Mouse (Mus musculus) forebrain, embryonic 13.5 days (tissue): Measurements from ENCODE around the gene Ptprd. TPM values are rescaled to one million over a fixed set of nuclear protein-coding genes. Genes with fewer than 3 reads are reported as not detected.

Source experiments
- ATAC-seq: fragments of 200-750 bp; cut with Nextera tagmentation; 2 replicates; pipeline ENCODE4 v1.8.0; 2017
- H3K27ac ChIP-seq: fragments of 300-500 bp; sonication (generic); 2 replicates; pipeline ENCODE4 v1.5.1; 2015; ENCODE audit warnings: inconsistent platforms, mild to moderate bottlenecking, moderate library complexity
- H3K27me3 ChIP-seq: fragments of 300-500 bp; sonication (generic); 2 replicates; pipeline ENCODE4 v1.6.1; 2015; ENCODE audit warnings: mild to moderate bottlenecking, inconsistent platforms
- H3K36me3 ChIP-seq: fragments of 300-500 bp; sonication (generic); 2 replicates; pipeline ENCODE4 v1.6.1; 2015; ENCODE audit warnings: mild to moderate bottlenecking, inconsistent platforms; ENCODE audit not compliant: poor library complexity, severe bottlenecking
- H3K4me1 ChIP-seq: fragments of 300-500 bp; sonication (generic); 2 replicates; pipeline ENCODE4 v1.6.1; 2015; ENCODE audit warnings: inconsistent platforms
- H3K4me2 ChIP-seq: fragments of 300-500 bp; sonication (generic); 2 replicates; pipeline ENCODE4 v1.6.1; 2015; ENCODE audit warnings: inconsistent platforms, mild to moderate bottlenecking, moderate library complexity
- H3K4me3 ChIP-seq: fragments of 300-500 bp; sonication (generic); 2 replicates; pipeline ENCODE4 v1.5.1; 2015; ENCODE audit warnings: mild to moderate bottlenecking, inconsistent platforms
- H3K9ac ChIP-seq: fragments of 300-500 bp; sonication (generic); 2 replicates; pipeline ENCODE4 v1.6.1; 2015; ENCODE audit warnings: mild to moderate bottlenecking, inconsistent platforms
- H3K9me3 ChIP-seq: fragments of 300-500 bp; sonication (generic); replicated peaks from 2 replicates; pipeline ENCODE4 v1.6.1; 2016; ENCODE audit warnings: inconsistent platforms
- WGBS: fragments of 180-500 bp; shearing (Covaris S2); methylation state at CpG from one replicate; pipeline ENCODE4 v1.1.7; 2015; 5-methylcytosine and 5-hydroxymethylcytosine counted together
- polyA plus RNA-seq: library from polyadenylated mRNA; unstranded; fragments of >200 nt; fragmentation: Nextera tagmentation; extraction: Ambion mirVana; gene quantifications from 2 replicates; pipeline ENCODE4 v1.2.1, GENCODE M21; 2015

Gene Ptprd
- polyA plus RNA-seq, 1 experiment from 2014 or later: 53.8 TPM

GRCm38 (mm10) chr4:76385818-76386217, 1825.9 kb downstream of the Ptprd start:
- ATAC-seq: no peak
- Histone ChIP-seq H3K4me3 (no peak overlapping the region), H3K36me3 (no peaks in the 10 kb centered on the region), H3K27ac (no peak overlapping the region), H3K9me3 (no peaks in the 10 kb centered on the region), H3K9ac (no peak overlapping the region), H3K4me1 (no peaks in the 10 kb centered on the region), H3K4me2 (no peak overlapping the region), H3K27me3 (no peaks in the 10 kb centered on the region)
- 91% methylated on average over 5 of the region's 5 CpGs for WGBS

GRCm38 (mm10) chr4:76380312-76380917, 1831.3 kb downstream of the Ptprd start:
- peak; percentile 57; the same call in 1 of the 2 replicates for ATAC-seq
- Histone ChIP-seq H3K4me3 (no peak overlapping the region), H3K4me1 (0 out of 2 replicates have a peak, but pooled peaks cover 4% of the 10 kb centered on the region), H3K9ac (no peak overlapping the region), H3K27me3 (no peaks in the 10 kb centered on the region), H3K4me2 (no peak overlapping the region), H3K36me3 (no peaks in the 10 kb centered on the region), H3K9me3 (no peaks in the 10 kb centered on the region), H3K27ac (no peak overlapping the region)
- WGBS: 76% methylated on average over 6 of the region's 6 CpGs

- ATAC-seq: peak; percentile 92
- 26% methylated on average over 4 of the region's 4 CpGs for WGBS
These were observed 1841.5 kb downstream of the Ptprd start for GRCm38 (mm10) chr4:76370041-76370880.

GRCm38 (mm10) chr4:76369101-76369500, 1842.7 kb downstream of the Ptprd start:
- no peak for ATAC-seq
- Histone ChIP-seq H3K4me3 (no peak overlapping the region), H3K9ac (no peak overlapping the region), H3K4me1 (peaks cover 22% of the 10 kb centered on the region), H3K36me3 (no peaks in the 10 kb centered on the region), H3K27me3 (no peaks in the 10 kb centered on the region), H3K9me3 (no peaks in the 10 kb centered on the region), H3K27ac (no peak overlapping the region), H3K4me2 (no peak overlapping the region)
- 77% methylated on average over 3 of the region's 3 CpGs for WGBS

More at GRCm38 (mm10) chr4:76370041-76370880, 1841.5 kb downstream of the Ptprd start:
- no peaks in the 10 kb centered on the region for H3K27me3 ChIP-seq
- H3K9me3 ChIP-seq: no peaks in the 10 kb centered on the region
- H3K36me3 ChIP-seq: no peaks in the 10 kb centered on the region
- no peak overlapping the region for H3K4me2 ChIP-seq
- H3K9ac ChIP-seq: no peak overlapping the region
- H3K4me1 ChIP-seq: peaks cover 22% of the 10 kb centered on the region
- no peak overlapping the region for H3K4me3 ChIP-seq
- peak overlapping the region; percentile 20; the same call in 1 of the 2 replicates for H3K27ac ChIP-seq

- no peak overlapping the region for H3K4me3 ChIP-seq
- no peak for ATAC-seq
- H3K4me1 ChIP-seq: peaks cover 27% of the 10 kb centered on the region
- 94% methylated on average over 2 of the region's 2 CpGs for WGBS
- no peak overlapping the region for H3K4me2 ChIP-seq
- no peaks in the 10 kb centered on the region for H3K9me3 ChIP-seq
- H3K27me3 ChIP-seq: no peaks in the 10 kb centered on the region
- no peaks in the 10 kb centered on the region for H3K36me3 ChIP-seq
- no peak overlapping the region for H3K9ac ChIP-seq
- no peak overlapping the region for H3K27ac ChIP-seq
These were observed 1843.5 kb downstream of the Ptprd start for GRCm38 (mm10) chr4:76368291-76368690.

GRCm38 (mm10) chr4:76367285-76367684, 1844.5 kb downstream of the Ptprd start:
- Histone ChIP-seq H3K9ac (no peak overlapping the region), H3K4me3 (no peak overlapping the region), H3K4me2 (no peak overlapping the region), H3K27ac (no peak overlapping the region), H3K9me3 (no peaks in the 10 kb centered on the region), H3K27me3 (no peaks in the 10 kb centered on the region), H3K4me1 (peaks cover 27% of the 10 kb centered on the region), H3K36me3 (no peaks in the 10 kb centered on the region)
- 63% methylated on average over 3 of the region's 3 CpGs for WGBS
- no peak for ATAC-seq

GRCm38 (mm10) chr4:76365871-76366270, 1845.9 kb downstream of the Ptprd start:
- Histone ChIP-seq H3K4me3 (no peak overlapping the region), H3K9ac (no peak overlapping the region), H3K4me2 (no peak overlapping the region), H3K9me3 (no peaks in the 10 kb centered on the region), H3K27me3 (no peaks in the 10 kb centered on the region), H3K27ac (no peak overlapping the region), H3K4me1 (peaks cover 26% of the 10 kb centered on the region), H3K36me3 (no peaks in the 10 kb centered on the region)
- WGBS: 72% methylated on average over 4 of the region's 4 CpGs
- ATAC-seq: peak; percentile 19; the same call in 1 of the 2 replicates

GRCm38 (mm10) chr4:76361546-76361945, 1850.2 kb downstream of the Ptprd start:
- H3K9me3 ChIP-seq: no peaks in the 10 kb centered on the region
- WGBS: 72% methylated on average over 1 of the region's 1 CpGs
- H3K9ac ChIP-seq: no peak overlapping the region
- no peak overlapping the region for H3K27ac ChIP-seq
- peaks cover 6% of the 10 kb centered on the region; the same call in 1 of the 2 replicates for H3K4me1 ChIP-seq
- H3K36me3 ChIP-seq: no peaks in the 10 kb centered on the region
- ATAC-seq: no peak
- no peak overlapping the region for H3K4me2 ChIP-seq
- H3K4me3 ChIP-seq: no peak overlapping the region
- no peaks in the 10 kb centered on the region for H3K27me3 ChIP-seq

GRCm38 (mm10) chr4:76354167-76354566, 1857.6 kb downstream of the Ptprd start:
- H3K9me3 ChIP-seq: no peaks in the 10 kb centered on the region
- no peak overlapping the region for H3K4me3 ChIP-seq
- H3K27ac ChIP-seq: no peak overlapping the region
- peaks cover 17% of the 10 kb centered on the region for H3K4me1 ChIP-seq
- H3K9ac ChIP-seq: no peak overlapping the region
- H3K27me3 ChIP-seq: no peaks in the 10 kb centered on the region
- WGBS: 91% methylated on average over 2 of the region's 2 CpGs
- no peak overlapping the region for H3K4me2 ChIP-seq
- H3K36me3 ChIP-seq: no peaks in the 10 kb centered on the region
- ATAC-seq: no peak

- ATAC-seq: no peak; the same call in 1 of the 2 replicates
- Histone ChIP-seq H3K36me3 (no peaks in the 10 kb centered on the region), H3K27me3 (no peaks in the 10 kb centered on the region), H3K27ac (no peak overlapping the region), H3K9me3 (no peaks in the 10 kb centered on the region), H3K4me2 (no peak overlapping the region), H3K9ac (no peak overlapping the region), H3K4me1 (peaks cover 17% of the 10 kb centered on the region), H3K4me3 (no peak overlapping the region)
- 48% methylated on average over 1 of the region's 1 CpGs for WGBS
These were observed 1859.3 kb downstream of the Ptprd start for GRCm38 (mm10) chr4:76352468-76352867.

GRCm38 (mm10) chr4:76351201-76351979, 1860.4 kb downstream of the Ptprd start:
- Histone ChIP-seq H3K9me3 (no peaks in the 10 kb centered on the region), H3K4me3 (no peak overlapping the region), H3K27ac (no peak overlapping the region), H3K27me3 (no peaks in the 10 kb centered on the region), H3K36me3 (no peaks in the 10 kb centered on the region), H3K9ac (no peak overlapping the region), H3K4me2 (no peak overlapping the region), H3K4me1 (peaks cover 17% of the 10 kb centered on the region)
- WGBS: 67% methylated on average over 8 of the region's 8 CpGs
- ATAC-seq: no peak
